Mouse (Mus musculus): Measurements from ENCODE around the gene Klf13. TPM values are rescaled to one million over a fixed set of nuclear protein-coding genes. Genes with fewer than 3 reads are reported as not detected.

The Klf13 gene
- polyA plus RNA-seq (2015; fragmentation: Illumina TruSeq; extraction: RNeasy Lipid Tissue Mini Kit (QIAGEN cat#74804); ENCODE audit: insufficient read depth, low read depth, low replicate concordance), result 8.1 TPM

GRCm38 (mm10) chr7:63938914-63939396 is at the start of gene Klf13:
Gene Klf13, minus strand, starts transcription at chr7:63938915.

GRCm38 (mm10) chr7:63916268-63916907 is 22.3 kb downstream of the Klf13 start, which contains the start of gene E030018B13Rik:
Gene E030018B13Rik, plus strand, starts transcription at chr7:63916857.

Other genes with a start within 250 kb of the Klf13 start
- not detected for gene E030018B13Rik, start 22.1 kb downstream of the Klf13 start, polyA plus RNA-seq (2015; fragmentation: Illumina TruSeq; extraction: RNeasy Lipid Tissue Mini Kit (QIAGEN cat#74804); ENCODE audit: insufficient read depth, low read depth, low replicate concordance)
- gene Trpm1, start 214.9 kb upstream of the Klf13 start, polyA plus RNA-seq (2015; fragmentation: Illumina TruSeq; extraction: RNeasy Lipid Tissue Mini Kit (QIAGEN cat#74804); ENCODE audit: insufficient read depth, low read depth, low replicate concordance), result not detected